Mouse (Mus musculus): Measurements from ENCODE around the gene Gm28036. TPM values are rescaled to one million over a fixed set of nuclear protein-coding genes. Genes with fewer than 3 reads are reported as not detected.

Gm28036 gene
- 19.1 and 21.0 TPM in 2 replicates for polyA plus RNA-seq (2016; fragmentation: Nextera tagmentation; extraction: Ambion mirVana)

- no peaks in the 10 kb centered on the region for H3K27me3 ChIP-seq (replicated peaks)
- H3K9me3 ChIP-seq (replicated peaks): no peaks in the 10 kb centered on the region
- H3K4me2 ChIP-seq: no peak within 1 kb of the TSS
- H3K9ac ChIP-seq: no peak within 1 kb of the TSS
- peaks cover 63% of the 10 kb centered on the region for H3K36me3 ChIP-seq
- no peak for ATAC-seq (ENCODE audit: insufficient number of reproducible peaks, low FRiP score)
- no peak within 1 kb of the TSS for H3K4me3 ChIP-seq
- 91% methylated on average over 5 of the region's 5 CpGs for WGBS
- H3K4me1 ChIP-seq (replicated peaks): no peaks in the 10 kb centered on the region
- no peak within 1 kb of the TSS for H3K27ac ChIP-seq (ENCODE audit: poor library complexity, severe bottlenecking)
Measured at GRCm38 (mm10) chr2:156126992-156127391, at the start of gene Gm28036. Gene Gm28036, minus strand, starts transcription at chr2:156127092.

- Histone ChIP-seq H3K36me3 (peaks cover 74% of the 10 kb centered on the region), H3K4me3 (no peak overlapping the region), H3K4me1 (replicated peaks) (no peaks in the 10 kb centered on the region), H3K9ac (no peak overlapping the region), H3K27ac (ENCODE audit: poor library complexity, severe bottlenecking) (no peak overlapping the region), H3K27me3 (replicated peaks) (no peaks in the 10 kb centered on the region), H3K9me3 (replicated peaks) (no peaks in the 10 kb centered on the region), H3K4me2 (no peak overlapping the region)
- no peak for ATAC-seq (ENCODE audit: insufficient number of reproducible peaks, low FRiP score)
- 93% methylated on average over 5 of the region's 5 CpGs for WGBS
Measured at GRCm38 (mm10) chr2:156166557-156166956, 39.7 kb upstream of the Gm28036 start.

GRCm38 (mm10) chr2:156165478-156165877 lies 38.6 kb upstream of the Gm28036 start:
- WGBS: 100% methylated on average over 1 of the region's 1 CpGs
- peaks cover 70% of the 10 kb centered on the region for H3K36me3 ChIP-seq
- H3K4me2 ChIP-seq: no peak overlapping the region
- no peaks in the 10 kb centered on the region for H3K27me3 ChIP-seq (replicated peaks)
- no peaks in the 10 kb centered on the region for H3K4me1 ChIP-seq (replicated peaks)
- H3K27ac ChIP-seq (ENCODE audit: poor library complexity, severe bottlenecking): no peak overlapping the region
- H3K9me3 ChIP-seq (replicated peaks): no peaks in the 10 kb centered on the region
- H3K4me3 ChIP-seq: no peak overlapping the region
- no peak for ATAC-seq (ENCODE audit: insufficient number of reproducible peaks, low FRiP score)
- H3K9ac ChIP-seq: no peak overlapping the region

- H3K4me3 ChIP-seq: no peak overlapping the region
- ATAC-seq (ENCODE audit: insufficient number of reproducible peaks, low FRiP score): no peak
- H3K27me3 ChIP-seq (replicated peaks): no peaks in the 10 kb centered on the region
- no peaks in the 10 kb centered on the region for H3K9me3 ChIP-seq (replicated peaks)
- H3K27ac ChIP-seq (ENCODE audit: poor library complexity, severe bottlenecking): no peak overlapping the region
- H3K36me3 ChIP-seq: peaks cover 61% of the 10 kb centered on the region
- no peak overlapping the region for H3K9ac ChIP-seq
- H3K4me2 ChIP-seq: no peak overlapping the region
- no peaks in the 10 kb centered on the region for H3K4me1 ChIP-seq (replicated peaks)
Measured at GRCm38 (mm10) chr2:156151538-156151937, 24.6 kb upstream of the Gm28036 start.

GRCm38 (mm10) chr2:156147316-156147915 lies 20.5 kb upstream of the Gm28036 start:
- Histone ChIP-seq H3K27ac (ENCODE audit: poor library complexity, severe bottlenecking) (no peak overlapping the region), H3K4me2 (no peak overlapping the region), H3K27me3 (replicated peaks) (no peaks in the 10 kb centered on the region), H3K4me3 (no peak overlapping the region), H3K9ac (no peak overlapping the region), H3K4me1 (replicated peaks) (0 out of 2 replicates have a peak, but pooled peaks cover 8% of the 10 kb centered on the region), H3K9me3 (replicated peaks) (no peaks in the 10 kb centered on the region), H3K36me3 (peaks cover 35% of the 10 kb centered on the region)
- no peak for ATAC-seq (ENCODE audit: insufficient number of reproducible peaks, low FRiP score)
- WGBS: 92% methylated on average over 3 of the region's 3 CpGs

- ATAC-seq (ENCODE audit: insufficient number of reproducible peaks, low FRiP score): no peak
- H3K27me3 ChIP-seq (replicated peaks): no peaks in the 10 kb centered on the region
- WGBS: 77% methylated on average over 5 of the region's 5 CpGs
- H3K4me1 ChIP-seq (replicated peaks): 0 out of 2 replicates have a peak, but pooled peaks cover 8% of the 10 kb centered on the region
- H3K36me3 ChIP-seq: peaks cover 42% of the 10 kb centered on the region
- H3K27ac ChIP-seq (ENCODE audit: poor library complexity, severe bottlenecking): no peak overlapping the region
- no peaks in the 10 kb centered on the region for H3K9me3 ChIP-seq (replicated peaks)
- no peak overlapping the region for H3K9ac ChIP-seq
- H3K4me3 ChIP-seq: no peak overlapping the region
- no peak overlapping the region for H3K4me2 ChIP-seq
Measured at GRCm38 (mm10) chr2:156146272-156146989, 19.5 kb upstream of the Gm28036 start.

GRCm38 (mm10) chr2:156145486-156146130 lies 18.7 kb upstream of the Gm28036 start:
- no peaks in the 10 kb centered on the region for H3K9me3 ChIP-seq (replicated peaks)
- no peaks in the 10 kb centered on the region for H3K27me3 ChIP-seq (replicated peaks)
- no peak for ATAC-seq (ENCODE audit: insufficient number of reproducible peaks, low FRiP score)
- 0 out of 2 replicates have a peak, but pooled peaks cover 8% of the 10 kb centered on the region for H3K4me1 ChIP-seq (replicated peaks)
- H3K4me3 ChIP-seq: no peak overlapping the region
- peaks cover 41% of the 10 kb centered on the region for H3K36me3 ChIP-seq
- no peak overlapping the region for H3K9ac ChIP-seq
- H3K4me2 ChIP-seq: peak overlapping the region; percentile 20; the same call in 1 of the 2 replicates
- 62% methylated on average over 11 of the region's 11 CpGs for WGBS
- no peak overlapping the region for H3K27ac ChIP-seq (ENCODE audit: poor library complexity, severe bottlenecking)

- Histone ChIP-seq H3K4me1 (replicated peaks) (0 out of 2 replicates have a peak, but pooled peaks cover 8% of the 10 kb centered on the region), H3K27me3 (replicated peaks) (no peaks in the 10 kb centered on the region), H3K36me3 (peaks cover 45% of the 10 kb centered on the region), H3K9ac (peak within 1 kb of the TSS; percentile 82), H3K9me3 (replicated peaks) (no peaks in the 10 kb centered on the region), H3K4me2 (peak within 1 kb of the TSS; percentile 73), H3K4me3 (peak within 1 kb of the TSS; percentile 75), H3K27ac (ENCODE audit: poor library complexity, severe bottlenecking) (peak within 1 kb of the TSS; percentile 96)
- ATAC-seq (ENCODE audit: insufficient number of reproducible peaks, low FRiP score): peak; percentile 91
- WGBS: under 1% methylated on average over 70 of the region's 70 CpGs
Measured at GRCm38 (mm10) chr2:156143953-156144724, 17.2 kb upstream of the Gm28036 start, which contains the start of the genes Romo1 and Nfs1. Gene Romo1, plus strand, starts transcription at chr2:156144039. Gene Nfs1, minus strand, starts transcription at chr2:156144186.

- peak overlapping the region; percentile 75 for H3K4me3 ChIP-seq
- peak overlapping the region; percentile 73 for H3K4me2 ChIP-seq
- H3K4me1 ChIP-seq (replicated peaks): 0 out of 2 replicates have a peak, but pooled peaks cover 8% of the 10 kb centered on the region
- no peaks in the 10 kb centered on the region for H3K9me3 ChIP-seq (replicated peaks)
- under 1% methylated on average over 16 of the region's 16 CpGs for WGBS
- ATAC-seq (ENCODE audit: insufficient number of reproducible peaks, low FRiP score): peak; percentile 12
- H3K27me3 ChIP-seq (replicated peaks): no peaks in the 10 kb centered on the region
- peaks cover 45% of the 10 kb centered on the region for H3K36me3 ChIP-seq
- peak overlapping the region; percentile 82 for H3K9ac ChIP-seq
- H3K27ac ChIP-seq (ENCODE audit: poor library complexity, severe bottlenecking): peak overlapping the region; percentile 96
Measured at GRCm38 (mm10) chr2:156143367-156143766, 16.5 kb upstream of the Gm28036 start.

- WGBS: 83% methylated on average over 2 of the region's 2 CpGs
- Histone ChIP-seq H3K4me2 (peak overlapping the region; percentile 73), H3K9me3 (replicated peaks) (no peaks in the 10 kb centered on the region), H3K9ac (no peak overlapping the region), H3K36me3 (peaks cover 41% of the 10 kb centered on the region), H3K27ac (ENCODE audit: poor library complexity, severe bottlenecking) (no peak overlapping the region; the same call in 1 of the 2 replicates), H3K4me1 (replicated peaks) (0 out of 2 replicates have a peak, but pooled peaks cover 8% of the 10 kb centered on the region), H3K27me3 (replicated peaks) (no peaks in the 10 kb centered on the region), H3K4me3 (peak overlapping the region; percentile 75; the same call in 1 of the 2 replicates)
- ATAC-seq (ENCODE audit: insufficient number of reproducible peaks, low FRiP score): no peak
Measured at GRCm38 (mm10) chr2:156142820-156143219, 15.9 kb upstream of the Gm28036 start.

Data from heart, embryonic 12.5 days (tissue).